Comparison of ENCODE assay signal across 8 mouse cellular contexts in genomic region chr11:45992087-45992486, GRCm38 (mm10). TPM values are rescaled to one million over a fixed set of nuclear protein-coding genes. Genes with fewer than 3 reads are reported as not detected.
A peak's percentile ranks its signal among the peaks of the same experiment; 100 is the strongest.
DNase-seq lines count a peak whose midpoint lies in the region; ATAC-seq and TF ChIP-seq lines count a peak whose summit lies in the region.

No protein-coding gene starts in this region.

- no peaks in the 10 kb centered on the region for H3K27me3 ChIP-seq in heart, embryonic 16.5 days (ENCODE audit: control insufficient read depth, insufficient read depth, low read length)
- peaks cover 5% of the 10 kb centered on the region; the same call in 1 of the 2 replicates for H3K27me3 ChIP-seq in embryonic facial prominence, embryonic 13.5 days
- no peaks in the 10 kb centered on the region for H3K27me3 ChIP-seq in hindbrain, postnatal 0 days (ENCODE audit: insufficient read depth, low read length)
- no peaks in the 10 kb centered on the region for H3K27me3 ChIP-seq in midbrain, embryonic 15.5 days (replicated peaks)

- peak overlapping the region; percentile 72 for H3K4me2 ChIP-seq in heart, embryonic 16.5 days (ENCODE audit: low read depth, low read length)
- H3K4me2 ChIP-seq in embryonic facial prominence, embryonic 13.5 days: peak overlapping the region; percentile 61
- peak overlapping the region; percentile 42 for H3K4me2 ChIP-seq in hindbrain, postnatal 0 days (ENCODE audit: low read depth, low read length)
- peak overlapping the region; percentile 43 for H3K4me2 ChIP-seq in midbrain, embryonic 15.5 days

- H3K4me3 ChIP-seq in heart, embryonic 16.5 days (ENCODE audit: low read length): peak overlapping the region; percentile 46
- peak overlapping the region; percentile 29 for H3K4me3 ChIP-seq in embryonic facial prominence, embryonic 13.5 days
- no peak overlapping the region for H3K4me3 ChIP-seq in hindbrain, postnatal 0 days (ENCODE audit: low read length)
- H3K4me3 ChIP-seq in midbrain, embryonic 15.5 days: no peak overlapping the region

- H3K36me3 ChIP-seq in heart, embryonic 16.5 days (ENCODE audit: control insufficient read depth, insufficient read depth): no peaks in the 10 kb centered on the region
- H3K36me3 ChIP-seq in embryonic facial prominence, embryonic 13.5 days: no peaks in the 10 kb centered on the region
- H3K36me3 ChIP-seq in hindbrain, postnatal 0 days (ENCODE audit: insufficient read depth, low read length): no peaks in the 10 kb centered on the region
- no peaks in the 10 kb centered on the region for H3K36me3 ChIP-seq in midbrain, embryonic 15.5 days (replicated peaks)

- peaks cover 8% of the 10 kb centered on the region for H3K4me1 ChIP-seq in heart, embryonic 16.5 days (ENCODE audit: control insufficient read depth, insufficient read depth, low read length)
- peaks cover 3% of the 10 kb centered on the region; the same call in 1 of the 2 replicates for H3K4me1 ChIP-seq in embryonic facial prominence, embryonic 13.5 days
- peaks cover 5% of the 10 kb centered on the region; the same call in 1 of the 2 replicates for H3K4me1 ChIP-seq in hindbrain, postnatal 0 days (ENCODE audit: insufficient read depth, low read length)
- H3K4me1 ChIP-seq in midbrain, embryonic 15.5 days: peaks cover 5% of the 10 kb centered on the region; the same call in 1 of the 2 replicates

- 43% methylated on average over 13 of the region's 13 CpGs for WGBS in heart, embryonic 16.5 days
- WGBS in embryonic facial prominence, embryonic 13.5 days: 49% methylated on average over 13 of the region's 13 CpGs
- WGBS in hindbrain, postnatal 0 days: 56% methylated on average over 13 of the region's 13 CpGs
- 54% methylated on average over 13 of the region's 13 CpGs for WGBS in midbrain, embryonic 15.5 days

- H3K9ac ChIP-seq in heart, embryonic 16.5 days (ENCODE audit: low read length): peak overlapping the region; percentile 26; the same call in 1 of the 2 replicates
- peak overlapping the region; percentile 61 for H3K9ac ChIP-seq in embryonic facial prominence, embryonic 13.5 days
- no peak overlapping the region for H3K9ac ChIP-seq in hindbrain, postnatal 0 days (replicated peaks; ENCODE audit: low read length)
- no peak overlapping the region for H3K9ac ChIP-seq in midbrain, embryonic 15.5 days

- no peak overlapping the region for H3K27ac ChIP-seq in heart, embryonic 16.5 days (ENCODE audit: low read length)
- no peak overlapping the region for H3K27ac ChIP-seq in embryonic facial prominence, embryonic 13.5 days
- no peak overlapping the region for H3K27ac ChIP-seq in hindbrain, postnatal 0 days
- no peak overlapping the region for H3K27ac ChIP-seq in midbrain, embryonic 15.5 days

- no peaks in the 10 kb centered on the region for H3K9me3 ChIP-seq in heart, embryonic 16.5 days (replicated peaks; ENCODE audit: control insufficient read depth, low read length)
- H3K9me3 ChIP-seq in embryonic facial prominence, embryonic 13.5 days: no peaks in the 10 kb centered on the region
- no peaks in the 10 kb centered on the region for H3K9me3 ChIP-seq in hindbrain, postnatal 0 days (ENCODE audit: low read length)
- H3K9me3 ChIP-seq in midbrain, embryonic 15.5 days: no peaks in the 10 kb centered on the region

- no peak for DNase-seq in heart, postnatal 4 days
- DNase-seq in hindbrain, postnatal 0 days (ENCODE audit: low spot score): no peak
- DNase-seq in cerebellum, adult 9-11 months: no peak
- DNase-seq in T-cell, adult 2 months (ENCODE audit: low spot score): no peak
- no peak for DNase-seq in frontal cortex, adult 2 months (ENCODE audit: extremely low spot score in 1 of 2, low spot score in 1 of 2)

- no peak for ATAC-seq in heart, embryonic 16.5 days (replicated peaks; ENCODE audit: extremely low read depth, insufficient read depth, low FRiP score)
- ATAC-seq in embryonic facial prominence, embryonic 13.5 days (ENCODE audit: insufficient number of reproducible peaks, insufficient read depth, low FRiP score, low TSS enrichment, low read depth): no peak
- no peak for ATAC-seq in hindbrain, postnatal 0 days
- ATAC-seq in midbrain, embryonic 15.5 days (replicated peaks): no peak

- TF ChIP-seq CTCF in hindbrain, postnatal 0 days (IDR thresholded peaks at IDR 0.05; ENCODE audit: low read depth): no peak

RNA-seq across cellular contexts. Expression of gene Sox30, which starts 12.0 kb away (rescaled TPM):
- 0.09 TPM in 1 of 2 replicates, not detected in the other for polyA plus RNA-seq in heart, embryonic 16.5 days (2015; fragmentation: Nextera tagmentation; extraction: Ambion mirVana)
- total RNA-seq in heart, postnatal 4 days (2021): under 1 TPM; 0.27 to 0.55 TPM
- polyA plus RNA-seq in embryonic facial prominence, embryonic 13.5 days (2015; fragmentation: Nextera tagmentation; extraction: Ambion mirVana): 0.11 TPM in 1 of 2 replicates, not detected in the other
- total RNA-seq in hindbrain, postnatal 0 days (2014; rRNA removed): 0.93 TPM in 1 of 2 replicates, not detected in the other
- polyA plus RNA-seq in hindbrain, postnatal 0 days (2015; fragmentation: Nextera tagmentation; extraction: Ambion mirVana): 0.08 and 0.09 TPM in 2 replicates
- polyA plus RNA-seq in midbrain, embryonic 15.5 days (2015; fragmentation: Nextera tagmentation; extraction: Ambion mirVana): 0.18 and 0.23 TPM in 2 replicates
- polyA plus RNA-seq in frontal cortex, adult 2 months (2012; rRNA removed): 0.12 and 0.17 TPM in 2 replicates

RNA-seq across cellular contexts. Expression of gene Thg1l, which starts 36.8 kb away (rescaled TPM):
- polyA plus RNA-seq in heart, embryonic 16.5 days (2015; fragmentation: Nextera tagmentation; extraction: Ambion mirVana): 7.4 and 8.2 TPM in 2 replicates
- total RNA-seq in heart, postnatal 4 days (2021): 1 to 10 TPM; 9.0 to 10.0 TPM
- polyA plus RNA-seq in embryonic facial prominence, embryonic 13.5 days (2015; fragmentation: Nextera tagmentation; extraction: Ambion mirVana): 12.7 and 13.2 TPM in 2 replicates
- 11.4 and 13.3 TPM in 2 replicates for total RNA-seq in hindbrain, postnatal 0 days (2014; rRNA removed)
- 8.8 and 10.6 TPM in 2 replicates for polyA plus RNA-seq in hindbrain, postnatal 0 days (2015; fragmentation: Nextera tagmentation; extraction: Ambion mirVana)
- 10.1 and 10.2 TPM in 2 replicates for polyA plus RNA-seq in midbrain, embryonic 15.5 days (2015; fragmentation: Nextera tagmentation; extraction: Ambion mirVana)
- polyA plus RNA-seq in frontal cortex, adult 2 months (2012; rRNA removed): 6.7 and 7.8 TPM in 2 replicates

RNA-seq across cellular contexts. Expression of gene Lsm11, which starts 47.4 kb away (rescaled TPM):
- 5.6 and 6.1 TPM in 2 replicates for polyA plus RNA-seq in heart, embryonic 16.5 days (2015; fragmentation: Nextera tagmentation; extraction: Ambion mirVana)
- total RNA-seq in heart, postnatal 4 days (2021): 10 to 100 TPM in 1 of 2 experiments, 1 to 10 TPM in 1; 9.4 to 10.6 TPM
- polyA plus RNA-seq in embryonic facial prominence, embryonic 13.5 days (2015; fragmentation: Nextera tagmentation; extraction: Ambion mirVana): 5.4 and 7.0 TPM in 2 replicates
- 92.6 and 96.2 TPM in 2 replicates for total RNA-seq in hindbrain, postnatal 0 days (2014; rRNA removed)
- polyA plus RNA-seq in hindbrain, postnatal 0 days (2015; fragmentation: Nextera tagmentation; extraction: Ambion mirVana): 27.5 and 31.0 TPM in 2 replicates
- polyA plus RNA-seq in midbrain, embryonic 15.5 days (2015; fragmentation: Nextera tagmentation; extraction: Ambion mirVana): 23.5 and 26.1 TPM in 2 replicates
- polyA plus RNA-seq in frontal cortex, adult 2 months (2012; rRNA removed): 7.7 and 9.2 TPM in 2 replicates

Comparison
In these comparisons a context has a peak if more than half of its experiments do, and no peak if none do; other contexts are left out.
1. H3K4me3 ChIP-seq: peak in heart, embryonic 16.5 days (single experiment) and embryonic facial prominence, embryonic 13.5 days (single experiment); none in hindbrain, postnatal 0 days (single experiment) and midbrain, embryonic 15.5 days (single experiment).
2. H3K9ac ChIP-seq: peak in heart, embryonic 16.5 days (single experiment) and embryonic facial prominence, embryonic 13.5 days (single experiment); none in hindbrain, postnatal 0 days (single experiment) and midbrain, embryonic 15.5 days (single experiment).
3. Peak in every context shown above with its lines, with median percentiles within 50 percentile points of each other: H3K4me2 ChIP-seq.